Mouse (Mus musculus) heart, adult 8-10 months (tissue): ENCODE results near the gene Plekhb2. TPM values are rescaled to one million over a fixed set of nuclear protein-coding genes. Genes with fewer than 3 reads are reported as not detected.

Experiments used
- DNase-seq: peaks from one replicate; pipeline ENCODE4 v3.0.0; 2022; ENCODE audit warnings: low spot score
- total RNA-seq, 4 experiments: library from RNA; stranded (reverse); gene quantifications; 2 replicates each; pipeline ENCODE4 v1.2.4; 2022

Plekhb2 gene
- total RNA-seq, 4 experiments from 2014 or later = 110 to 123 (median 116) TPM

DNA sequence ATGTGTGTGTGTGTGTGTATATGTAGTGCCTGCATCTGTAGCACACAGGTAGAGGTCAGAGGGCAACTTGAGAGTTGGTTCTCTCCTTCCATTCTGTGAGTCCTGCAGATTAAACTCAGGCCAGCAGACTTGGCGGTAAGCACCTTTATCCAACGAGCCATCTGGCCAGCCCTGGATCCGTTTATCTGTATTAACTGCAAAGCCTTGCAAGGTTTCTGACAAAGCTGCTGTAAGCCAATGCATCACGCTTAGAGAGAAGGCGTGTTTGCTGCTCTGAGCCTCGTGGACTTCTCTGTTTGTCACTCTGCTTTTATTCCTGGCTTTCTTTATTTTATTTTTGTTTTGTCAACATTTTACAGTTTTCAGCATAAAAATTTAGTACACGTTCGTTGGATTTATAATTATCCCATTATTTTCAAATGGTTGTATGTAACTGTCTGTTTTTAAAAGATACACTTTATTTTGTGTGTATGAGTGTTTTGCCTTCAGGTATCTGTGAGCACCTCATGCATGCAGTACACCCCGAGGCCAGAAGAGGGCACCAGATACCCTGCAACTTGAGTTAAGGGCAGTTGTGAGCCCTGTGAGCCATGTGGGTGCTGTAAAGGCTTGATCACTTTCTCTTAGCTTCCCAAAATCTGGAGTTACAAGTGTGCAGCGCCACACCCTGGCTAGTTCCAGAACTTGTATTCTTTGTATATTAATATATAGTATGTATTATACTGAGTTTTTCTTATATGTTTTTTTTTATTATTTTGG is 17.2 kb downstream of the Plekhb2 start:
- DNase-seq = peak; percentile 88

- no peak for DNase-seq
Observed at GRCm38 (mm10) chr1:34867574-34867955, 17.8 kb downstream of the Plekhb2 start.

GRCm38 (mm10) chr1:34868391-34868790 is 18.6 kb downstream of the Plekhb2 start:
- no peak for DNase-seq

DNA sequence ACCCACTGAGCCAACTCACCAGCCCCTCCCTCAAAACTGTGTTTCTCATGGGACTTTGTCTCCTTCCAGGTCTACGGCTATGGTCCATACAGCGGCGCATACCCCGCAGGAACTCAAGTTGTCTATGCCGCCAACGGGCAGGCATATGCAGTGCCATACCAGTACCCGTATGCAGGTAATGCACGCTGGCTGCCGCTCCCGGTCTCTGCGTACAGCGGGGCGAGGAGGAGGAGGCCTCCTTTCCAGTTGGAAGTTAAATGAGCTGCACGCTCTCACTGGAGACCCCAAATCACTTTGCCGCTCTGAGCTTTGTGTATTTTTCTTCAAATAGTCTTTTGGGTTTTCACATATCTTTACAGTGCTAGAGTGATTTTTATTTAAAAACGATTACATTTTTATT is 19.5 kb downstream of the Plekhb2 start:
- no peak for DNase-seq

DNA sequence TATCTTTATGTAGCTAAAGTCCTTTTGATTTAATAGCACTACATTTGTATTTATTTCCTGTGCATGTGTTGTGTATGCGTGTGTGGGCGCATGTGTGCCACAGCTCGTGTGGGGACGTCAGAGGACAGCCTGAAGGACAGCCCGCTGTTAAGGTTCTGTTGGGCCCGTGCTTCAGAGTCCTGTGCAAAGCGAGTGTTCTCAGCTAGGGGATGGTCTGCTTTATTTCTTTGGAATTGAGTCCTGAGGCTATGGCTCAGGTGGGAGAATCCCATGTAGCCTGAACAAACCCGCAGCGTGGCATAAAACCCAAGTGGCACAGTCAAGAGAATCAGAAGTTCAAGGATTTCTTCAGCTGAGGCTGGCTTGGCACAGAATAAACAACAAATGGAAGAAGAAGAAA is 21.4 kb downstream of the Plekhb2 start:
- DNase-seq = no peak

DNA sequence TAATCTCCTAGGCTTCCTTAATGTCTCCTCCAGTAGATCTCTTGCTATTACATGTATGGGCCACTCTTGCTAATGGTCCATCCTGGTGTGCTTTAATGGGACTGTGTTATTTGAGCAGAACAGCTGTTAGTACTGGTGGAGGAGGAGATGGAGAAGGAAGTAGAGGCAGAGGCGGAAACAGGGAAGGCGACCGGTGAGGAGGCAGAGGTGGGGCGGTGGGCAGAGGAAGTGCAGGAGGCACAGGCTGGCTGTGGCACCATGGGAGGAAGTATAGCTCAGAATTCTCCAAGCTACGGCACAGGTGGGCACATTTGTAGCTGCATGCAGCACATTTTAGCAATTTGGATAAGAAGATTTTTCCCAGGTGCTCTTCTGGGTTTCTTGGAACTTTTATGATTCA is 23.8 kb downstream of the Plekhb2 start:
- no peak for DNase-seq

DNA sequence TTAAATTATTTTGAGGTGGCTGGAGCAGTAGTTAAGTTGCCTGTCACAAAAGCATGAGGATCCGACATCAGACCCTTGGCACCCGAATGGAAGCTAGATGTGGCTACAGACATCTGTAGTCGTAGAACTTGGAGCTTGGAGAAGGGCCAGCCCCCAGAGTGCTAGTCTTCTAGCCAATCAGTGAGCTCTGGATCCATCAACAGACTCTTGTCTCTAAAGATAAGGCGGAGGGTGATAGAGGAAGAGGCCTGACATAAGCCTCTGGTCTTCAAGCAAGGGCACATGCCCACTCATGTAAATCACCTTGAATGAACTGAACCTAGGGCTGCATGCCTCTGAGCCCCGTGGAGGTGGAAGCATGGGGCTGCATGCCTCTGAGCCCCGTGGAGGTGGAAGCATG is 29.8 kb downstream of the Plekhb2 start:
- no peak for DNase-seq

DNA sequence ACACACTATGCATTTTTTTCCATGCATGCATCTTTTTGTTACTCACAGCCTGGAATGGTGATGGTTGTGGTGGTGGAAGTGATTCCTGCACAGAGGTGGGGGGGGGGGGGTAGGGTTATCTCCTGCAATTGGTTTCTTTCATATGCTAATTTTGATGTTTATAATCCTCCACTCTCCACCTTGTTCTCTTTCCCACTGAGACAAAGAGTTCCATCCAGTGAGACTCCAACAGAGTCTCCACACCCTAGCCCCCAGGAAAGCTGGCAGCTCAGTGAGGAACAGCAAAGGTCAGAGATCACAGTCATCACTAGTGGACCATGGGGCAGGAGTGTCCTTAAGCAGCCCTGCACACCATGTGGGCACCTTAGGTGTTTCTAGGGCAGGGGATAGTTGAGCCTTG is 34.0 kb downstream of the Plekhb2 start:
- DNase-seq = no peak

GRCm38 (mm10) chr1:34891559-34892289 is 41.9 kb downstream of the Plekhb2 start:
- DNase-seq = no peak

DNA sequence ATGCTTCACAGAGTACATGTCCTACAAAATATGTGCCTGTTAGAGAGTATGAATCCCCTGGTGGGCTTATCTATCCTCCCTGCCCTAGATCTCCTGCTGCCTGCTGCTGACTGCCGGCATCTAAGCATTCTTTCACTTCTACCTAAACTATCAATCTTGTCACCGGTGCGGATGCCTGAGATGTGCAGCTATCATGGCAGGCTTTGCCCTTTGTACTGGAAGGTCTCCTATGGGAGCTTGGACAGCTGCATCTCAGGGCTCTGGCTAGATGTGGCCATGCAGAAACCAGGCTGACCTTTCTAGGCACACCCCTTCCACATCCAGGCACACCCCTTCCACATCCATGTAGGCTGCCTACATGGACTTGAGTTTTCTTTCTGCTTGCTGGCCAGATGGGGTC is 42.7 kb downstream of the Plekhb2 start:
- DNase-seq = no peak

- DNase-seq = no peak
Observed at GRCm38 (mm10) chr1:34893331-34893730, 43.6 kb downstream of the Plekhb2 start.

DNA sequence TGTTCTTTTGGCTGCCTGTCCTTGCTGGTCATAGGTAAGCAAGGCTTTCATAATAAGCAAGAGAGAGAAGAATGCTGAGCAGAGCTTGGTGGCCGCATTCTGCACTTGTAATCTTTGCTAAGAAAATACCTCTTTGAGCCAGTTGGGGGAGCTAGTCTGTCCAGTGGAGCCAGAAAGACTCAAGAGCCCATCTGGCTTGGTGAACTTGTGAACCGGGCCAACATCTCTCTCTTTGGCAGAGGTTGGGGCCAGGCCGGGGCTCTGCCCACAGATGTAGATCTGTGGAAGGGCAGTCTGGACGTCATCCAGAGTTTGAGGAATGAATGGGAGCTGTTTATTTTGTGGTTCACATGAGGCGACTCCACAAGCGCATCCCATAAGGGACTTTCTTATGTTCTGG is 44.1 kb downstream of the Plekhb2 start:
- DNase-seq = no peak

GRCm38 (mm10) chr1:34896102-34896501 is 46.3 kb downstream of the Plekhb2 start:
- DNase-seq = no peak

DNA sequence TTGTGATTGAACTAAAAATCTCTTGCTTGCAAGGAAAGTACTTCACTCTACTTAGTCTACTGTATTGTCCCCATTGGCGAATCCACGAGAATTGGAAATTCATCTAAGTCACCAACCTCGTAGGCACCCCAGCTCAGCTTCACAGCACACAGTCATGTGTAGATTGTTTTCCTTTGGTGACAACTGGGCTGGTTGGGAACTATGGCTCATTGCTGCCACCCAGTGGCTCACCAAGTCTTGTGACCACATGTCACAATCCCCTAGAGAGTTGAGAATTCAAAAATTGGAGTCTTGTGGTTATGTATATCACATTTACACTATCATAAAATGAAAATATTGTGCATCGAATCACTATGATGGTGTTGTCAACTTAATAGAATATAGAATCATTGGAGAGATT is 47.1 kb downstream of the Plekhb2 start:
- peak; percentile 35 for DNase-seq

DNA sequence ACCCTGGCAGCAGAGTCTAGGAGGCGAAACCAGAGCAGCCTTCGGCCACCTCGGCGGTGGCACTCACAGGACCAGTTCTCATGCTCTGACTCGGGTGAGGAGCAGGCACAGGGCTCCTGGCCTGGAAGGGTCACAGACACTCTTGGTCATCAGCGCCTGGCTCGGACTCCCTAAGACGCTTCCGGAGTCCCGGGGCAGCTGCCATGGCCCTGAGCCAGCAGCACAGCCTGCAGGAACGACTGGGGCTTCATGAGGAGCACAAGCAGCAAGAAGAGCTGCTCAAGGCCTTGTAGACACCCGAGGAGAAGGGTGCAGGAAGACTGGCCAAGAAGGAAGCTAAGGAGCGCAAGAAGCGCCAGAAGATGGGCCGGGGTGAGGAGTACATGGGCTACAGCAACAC is 78.9 kb downstream of the Plekhb2 start:
- no peak for DNase-seq

Other genes with a start within 250 kb of the Plekhb2 start
- gene Fam168b, start 6.9 kb upstream of the Plekhb2 start, total RNA-seq = 10 to 100 TPM; 33.7 to 45.7 (median 38.6) TPM